Mouse (Mus musculus) ovary, postnatal 14 days (tissue): ENCODE measurements at regions not wholly inside any gene's neighbourhood (a gene's known extent, or its start where the extent isn't known, plus 50 kb on each side); places are given as distances from the start of the nearest gene placed in this dataset.

ENCODE experiments used
- DNase-seq: peaks from one replicate; pipeline ENCODE4 v3.0.0; 2022; ENCODE audit warnings: low spot score

DNA sequence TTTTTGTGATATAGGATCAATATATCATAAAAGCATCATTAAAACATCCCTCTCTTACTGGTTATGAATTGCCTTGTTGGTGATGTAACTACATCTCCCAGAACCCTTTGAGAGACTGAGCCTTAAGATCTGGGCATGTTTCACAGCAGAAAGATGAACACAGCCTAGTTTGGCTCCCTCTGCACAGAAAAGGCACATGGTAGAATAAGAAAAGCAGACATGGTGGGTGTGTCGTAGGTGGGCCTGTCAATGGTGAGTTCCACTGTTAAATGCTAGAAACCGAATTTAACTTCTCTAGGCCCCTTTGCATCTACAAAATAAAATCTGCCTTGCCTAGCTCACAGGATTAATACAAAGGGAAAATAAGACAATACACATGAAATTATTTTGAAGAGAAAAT, 343.3 kb upstream of the Smarca2 start:
- DNase-seq: no peak

DNA sequence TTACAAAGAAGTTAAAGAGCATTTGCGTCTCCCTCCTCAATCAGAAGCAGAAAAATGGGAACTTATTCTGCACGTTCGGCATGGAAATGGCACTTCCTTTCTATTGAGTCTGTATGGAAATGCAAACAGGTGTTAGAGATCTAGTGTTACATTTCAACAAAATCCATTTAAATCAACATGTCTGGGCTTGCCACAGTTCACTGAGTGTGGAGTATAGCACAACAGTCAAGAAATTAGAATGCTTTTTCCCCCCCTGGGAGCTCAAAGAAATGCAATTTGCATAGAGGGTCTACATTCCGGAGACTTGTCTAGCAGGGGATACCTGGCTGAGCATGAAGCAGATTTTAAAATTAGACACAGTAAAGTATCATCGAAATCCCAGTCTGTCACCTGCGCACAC, 308.5 kb upstream of the Smarca2 start:
- DNase-seq: no peak

DNA sequence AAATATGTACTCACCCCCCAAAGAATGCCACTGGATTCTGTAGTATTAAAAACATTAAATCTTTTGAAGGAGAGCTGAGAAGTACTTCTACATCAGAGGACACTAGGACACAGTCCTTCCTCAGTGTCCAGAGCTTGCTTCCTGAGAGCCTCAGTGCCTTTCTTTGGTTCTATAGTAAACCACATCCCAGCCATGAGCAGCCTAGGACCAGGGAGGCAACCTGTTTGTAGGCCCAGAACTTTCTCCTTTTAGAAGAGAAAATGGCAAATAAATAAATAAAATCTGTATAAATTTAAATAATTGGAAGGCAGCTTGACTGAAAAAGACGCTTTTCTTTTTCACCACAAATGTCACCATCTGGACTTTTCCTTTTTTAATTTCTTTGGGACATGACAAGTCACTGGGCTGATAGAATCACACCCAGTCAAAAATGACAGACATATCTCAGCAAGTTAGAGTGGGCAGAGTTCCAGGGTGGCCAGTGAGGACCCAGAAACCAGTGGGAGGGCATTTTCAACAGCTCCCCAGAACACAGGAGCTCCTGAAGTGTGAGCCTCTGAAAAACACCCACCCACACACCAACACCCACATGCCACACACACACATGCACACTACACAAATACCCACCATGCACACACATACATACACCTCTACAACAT, 296.2 kb upstream of the Smarca2 start:
- no peak for DNase-seq

DNA sequence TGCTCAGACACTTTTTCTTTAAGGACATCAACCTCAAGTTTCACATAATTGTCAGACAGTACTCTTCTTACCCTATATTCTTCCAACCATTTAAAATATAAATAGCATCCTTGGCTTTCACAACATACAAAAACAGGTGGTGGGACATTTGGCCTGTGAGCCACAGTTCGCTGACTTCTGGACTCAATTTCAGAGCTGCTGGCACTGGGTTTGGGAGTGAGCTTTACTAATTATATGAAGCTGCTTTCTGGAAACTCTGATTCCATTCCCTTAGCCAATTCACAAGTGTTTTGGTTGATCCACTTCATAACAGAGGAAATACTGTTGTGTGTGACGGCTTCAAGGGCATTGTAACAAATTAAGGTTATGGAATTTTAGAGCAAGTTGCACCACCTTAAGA, 285.9 kb upstream of the Smarca2 start:
- no peak for DNase-seq

DNA sequence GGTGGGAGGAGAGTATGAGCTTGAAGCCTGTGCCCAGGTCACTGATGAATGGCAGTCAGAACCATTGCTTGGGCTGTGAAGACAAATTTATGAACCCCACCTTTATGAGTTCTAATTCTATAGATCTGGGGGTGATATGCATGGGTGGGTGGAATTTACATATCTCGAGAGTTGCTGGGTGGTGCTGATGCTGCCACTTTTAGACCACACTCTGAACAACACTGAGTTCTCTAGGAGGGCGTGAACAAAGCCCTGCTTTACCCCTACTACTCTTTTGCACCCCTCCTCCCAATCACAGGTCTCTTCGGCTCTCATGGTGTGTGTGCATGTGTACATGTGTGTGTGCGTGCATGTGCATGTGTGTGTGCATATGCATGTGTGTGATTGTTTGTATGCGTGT, 281.2 kb upstream of the Smarca2 start:
- no peak for DNase-seq

DNA sequence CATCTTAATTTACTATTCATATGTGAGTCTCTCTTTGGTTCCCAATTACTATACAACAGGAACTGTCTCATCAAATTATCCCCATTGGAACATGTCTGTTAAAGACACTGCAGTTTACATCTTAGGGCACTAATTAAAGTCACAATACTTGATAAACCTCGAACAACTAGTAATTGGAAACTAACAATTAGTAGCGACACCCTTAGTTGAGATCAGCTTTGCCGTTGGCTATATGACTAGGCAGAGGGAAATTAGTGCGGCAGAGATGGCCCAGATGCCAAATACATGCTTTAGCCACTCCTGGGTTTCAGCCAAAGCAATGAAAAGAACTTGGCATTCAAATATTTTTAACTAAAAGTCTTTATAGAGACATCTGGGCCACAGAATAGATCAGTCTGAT, 265.7 kb upstream of the Smarca2 start:
- no peak for DNase-seq

DNA sequence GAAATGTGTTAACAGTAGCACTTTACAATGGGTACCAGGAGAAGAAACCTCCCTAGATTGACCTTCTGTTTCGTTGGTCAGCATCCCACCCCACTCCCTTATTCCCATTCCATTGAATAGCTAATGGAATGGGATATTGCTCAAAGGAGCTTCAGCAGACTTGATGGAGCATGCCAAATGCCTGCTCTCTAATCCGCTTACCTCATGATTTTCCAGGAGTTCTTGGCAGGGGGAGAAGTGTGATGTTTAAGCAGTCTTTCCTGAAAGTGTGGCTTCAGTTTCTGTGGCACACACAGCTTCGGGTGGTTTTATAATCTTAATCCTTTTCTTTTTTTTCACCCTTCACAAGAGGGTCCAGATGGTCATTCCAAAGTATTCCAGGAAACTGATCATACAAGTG, 264.7 kb upstream of the Smarca2 start:
- DNase-seq: no peak

DNA sequence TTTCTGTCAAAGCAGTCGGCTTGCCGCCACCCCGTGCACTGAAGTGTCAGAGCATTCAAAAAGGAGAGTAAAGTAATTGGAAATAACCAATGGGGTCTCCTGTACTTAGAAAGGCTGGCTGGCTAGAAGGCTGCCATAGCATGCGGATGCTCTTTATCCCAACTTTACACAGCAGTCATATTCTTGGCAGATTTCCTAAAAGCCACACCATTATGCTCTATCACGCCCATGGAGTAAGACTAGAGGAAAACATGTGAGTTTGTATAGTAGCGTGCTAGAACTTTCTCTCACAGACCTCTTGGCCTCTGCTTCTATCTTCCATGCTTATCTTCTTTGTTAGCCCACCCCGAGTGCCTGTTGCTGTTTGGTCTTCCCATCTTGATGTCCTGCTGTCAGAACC, 249.8 kb upstream of the Smarca2 start:
- no peak for DNase-seq

DNA sequence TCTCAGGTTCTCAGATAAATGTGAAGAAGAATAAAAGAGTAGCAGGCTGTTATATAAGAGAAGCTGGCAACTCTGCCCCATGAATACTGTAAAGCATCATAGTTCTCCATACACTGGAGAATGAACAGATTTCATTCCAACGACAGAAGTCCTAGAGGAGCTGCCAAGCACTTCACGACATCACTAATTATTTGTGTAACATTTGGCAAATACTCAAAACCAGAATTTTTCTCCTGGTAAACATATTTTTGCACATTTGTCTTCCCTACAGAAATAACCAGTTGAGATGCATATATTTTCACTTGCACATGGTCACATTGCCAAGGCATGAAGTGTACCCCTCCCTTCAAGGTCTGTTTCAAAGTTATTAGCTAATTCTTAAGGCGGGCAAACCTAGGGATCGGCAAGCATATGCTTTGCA, 220.9 kb upstream of the Smarca2 start:
- DNase-seq: no peak

DNA sequence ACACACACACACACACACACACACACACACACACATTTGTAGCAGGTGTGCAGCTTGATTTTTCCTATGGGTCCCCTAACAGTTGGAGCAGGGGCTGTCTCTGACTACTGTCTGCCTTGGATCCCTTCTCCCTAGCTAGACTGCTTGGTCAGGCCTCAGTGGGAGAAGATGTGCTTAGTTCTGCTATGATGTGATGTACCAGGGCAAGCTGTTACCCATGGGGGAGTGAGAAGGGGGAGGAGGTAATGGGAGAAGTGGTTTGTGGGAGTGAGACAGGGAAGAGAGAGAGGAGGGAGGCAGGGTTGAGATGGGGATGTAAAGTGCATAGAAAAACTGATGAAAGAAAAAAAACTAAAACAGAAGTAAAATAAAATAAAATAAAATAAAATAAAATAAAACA, 218.8 kb upstream of the Smarca2 start:
- no peak for DNase-seq

DNA sequence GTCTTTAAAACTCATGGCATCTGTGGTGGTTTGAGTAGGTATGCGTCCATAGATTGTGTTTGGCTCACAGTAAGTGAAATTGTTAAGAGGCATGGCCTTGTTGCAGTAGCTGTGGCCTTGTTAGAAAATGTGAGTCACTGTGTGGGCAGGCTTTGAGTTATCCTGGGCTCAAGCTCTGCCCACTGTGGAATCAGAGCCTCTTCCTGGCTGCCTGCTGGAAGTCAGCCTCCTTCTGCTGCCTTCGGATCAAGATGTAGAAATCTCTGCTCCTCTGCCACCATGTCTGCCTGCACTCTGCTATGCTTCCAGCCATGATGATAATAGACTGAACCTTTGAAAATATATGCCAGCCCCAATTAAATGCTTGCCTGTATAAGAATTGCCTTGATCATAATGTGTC, 192.2 kb upstream of the Smarca2 start:
- DNase-seq: no peak

DNA sequence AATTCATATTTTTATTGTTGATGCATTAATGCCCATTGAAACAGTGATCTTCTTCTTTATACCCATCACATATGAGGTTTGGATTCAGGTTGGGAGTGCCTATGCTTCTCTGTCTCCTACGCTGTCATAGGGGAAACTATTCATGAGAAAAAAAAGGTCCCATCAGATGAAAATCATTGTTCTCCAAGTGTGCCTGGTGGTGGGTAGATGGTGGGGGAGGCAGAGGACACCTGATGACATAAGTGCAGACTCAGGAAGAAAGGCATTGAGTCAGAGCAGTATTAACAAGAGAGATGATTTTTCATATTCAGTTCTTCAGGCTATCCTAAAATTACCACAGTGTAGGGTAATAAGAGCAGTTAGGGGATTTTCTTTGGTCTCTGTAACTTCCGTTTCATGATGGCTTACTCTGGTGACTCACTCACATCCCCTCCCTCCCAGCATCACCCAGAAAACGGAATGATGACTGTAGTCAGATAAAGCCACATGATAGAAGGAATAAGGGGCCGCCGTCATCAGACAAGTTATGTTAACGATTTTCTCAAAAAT, 190.3 kb upstream of the Smarca2 start:
- DNase-seq: no peak

DNA sequence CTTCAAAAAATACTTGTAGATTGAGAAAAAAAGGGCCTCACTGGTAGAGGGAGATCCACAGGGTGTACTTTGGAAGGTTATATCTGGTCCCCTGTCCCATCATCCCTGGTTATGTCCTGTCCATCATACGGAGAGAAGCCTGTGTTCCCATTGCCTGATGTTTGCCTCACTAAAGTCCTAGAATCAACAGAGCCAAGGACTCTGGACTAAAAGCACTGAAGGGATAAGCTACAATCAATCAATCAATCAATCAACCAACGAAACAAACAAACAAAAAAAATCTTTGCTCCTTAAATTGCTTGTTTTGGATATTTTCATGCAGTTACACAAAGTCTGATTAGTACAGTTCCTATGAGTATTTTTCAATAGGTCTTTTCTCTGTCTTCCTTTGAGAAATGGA, 185.1 kb upstream of the Smarca2 start:
- DNase-seq: no peak

DNA sequence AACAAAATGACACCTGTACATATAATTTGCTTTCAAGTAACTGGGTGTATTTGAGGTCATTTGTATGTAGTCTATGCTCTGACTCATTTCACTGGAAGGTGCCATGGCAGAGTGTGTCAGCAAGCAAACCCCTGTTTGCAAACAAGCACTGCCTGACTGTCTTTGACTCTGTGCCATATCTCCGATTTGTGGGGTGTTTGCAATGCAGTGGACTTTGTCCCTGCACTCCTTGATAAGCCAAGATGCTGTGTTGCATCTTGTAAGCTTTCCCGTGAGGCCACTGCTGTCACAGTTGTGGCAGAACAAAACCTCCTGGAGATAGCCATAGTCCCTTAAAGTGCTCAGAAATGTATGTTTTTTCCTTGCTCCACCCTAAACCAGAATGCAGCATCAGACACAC, 165.7 kb upstream of the Smarca2 start:
- no peak for DNase-seq

DNA sequence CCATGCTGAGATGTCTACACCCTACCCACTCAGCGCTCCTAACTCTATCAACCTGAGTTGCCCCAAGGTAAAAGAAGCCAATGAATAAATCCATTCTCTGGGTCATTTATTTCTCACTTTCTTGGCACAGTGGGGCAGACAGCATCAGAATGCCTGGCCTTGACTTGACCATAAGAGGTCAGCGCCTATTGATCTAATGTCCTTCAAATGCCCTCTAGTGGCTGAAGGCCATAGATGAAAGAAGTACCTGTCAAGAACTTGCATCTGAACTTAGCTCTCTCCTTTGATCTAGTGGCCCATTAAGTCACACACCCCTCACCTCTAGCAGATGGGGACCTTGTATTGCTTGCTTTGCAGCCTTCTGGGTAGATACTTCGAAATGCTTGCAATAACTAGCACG, 159.5 kb upstream of the Smarca2 start:
- DNase-seq: no peak

DNA sequence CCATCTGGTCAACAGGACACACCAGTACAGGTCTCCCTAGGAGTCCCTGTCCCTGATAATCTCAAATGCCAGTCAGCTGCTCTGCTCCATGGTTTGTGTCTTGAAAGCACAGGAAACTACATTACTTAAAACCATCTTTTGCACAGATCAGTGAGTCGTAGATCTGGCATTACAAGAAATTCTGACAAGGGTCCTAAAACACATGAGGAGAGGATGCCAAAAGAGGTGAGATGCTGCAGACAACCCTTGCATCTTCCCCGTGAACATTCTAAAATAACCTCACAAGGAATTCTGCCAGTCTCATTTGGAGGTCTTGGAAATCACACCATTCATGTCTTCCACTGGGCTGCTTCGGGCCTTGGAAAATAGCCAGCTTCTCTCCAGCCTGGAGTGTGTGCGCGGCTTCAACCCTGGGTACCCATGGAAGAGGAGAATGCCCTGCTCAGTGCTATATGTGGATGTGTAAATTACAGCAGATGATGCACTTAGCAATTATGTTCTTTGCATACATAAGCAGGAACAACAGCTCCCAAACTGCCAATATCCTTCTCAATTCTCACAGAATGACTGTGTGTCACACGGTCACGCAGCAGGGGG, 157.3 kb upstream of the Smarca2 start:
- DNase-seq: no peak

DNA sequence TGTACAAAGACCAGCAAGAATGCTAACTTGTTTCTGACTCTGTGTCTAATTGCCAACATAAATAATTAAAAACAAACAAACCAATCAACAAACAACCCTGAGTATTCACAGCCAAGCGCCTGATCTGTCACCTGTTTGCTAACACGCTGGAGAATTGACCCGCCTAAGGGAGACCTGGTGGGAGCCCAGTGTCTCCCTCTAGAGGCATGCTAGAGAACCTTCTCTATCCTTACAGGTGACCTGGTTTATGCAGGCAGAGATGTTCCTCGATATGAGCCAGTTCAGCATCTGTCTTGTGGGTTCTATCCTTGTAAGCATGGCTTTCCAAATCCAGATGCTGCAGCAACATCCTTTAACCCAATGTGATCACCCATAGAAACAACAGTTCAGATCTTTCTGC, 143.1 kb upstream of the Smarca2 start:
- no peak for DNase-seq

DNA sequence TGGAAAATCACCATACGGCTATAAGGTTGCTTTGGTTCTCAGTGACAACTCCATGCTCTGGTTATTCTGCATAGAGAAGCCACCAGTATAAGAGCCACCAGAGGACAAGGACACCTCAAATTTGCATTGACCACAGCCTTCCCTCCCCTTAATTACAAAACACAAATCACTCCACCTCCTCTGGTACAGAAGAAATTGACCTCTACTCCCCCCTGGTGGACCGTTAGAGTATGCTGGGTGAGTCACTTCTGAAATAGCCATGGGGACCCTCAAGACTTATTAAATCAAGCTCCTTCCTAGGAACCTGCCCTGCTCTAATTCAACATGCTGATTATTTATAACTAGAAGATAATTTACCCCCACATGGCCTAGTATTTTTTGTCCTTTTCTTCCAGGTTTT, 139.6 kb upstream of the Smarca2 start:
- DNase-seq: no peak

DNA sequence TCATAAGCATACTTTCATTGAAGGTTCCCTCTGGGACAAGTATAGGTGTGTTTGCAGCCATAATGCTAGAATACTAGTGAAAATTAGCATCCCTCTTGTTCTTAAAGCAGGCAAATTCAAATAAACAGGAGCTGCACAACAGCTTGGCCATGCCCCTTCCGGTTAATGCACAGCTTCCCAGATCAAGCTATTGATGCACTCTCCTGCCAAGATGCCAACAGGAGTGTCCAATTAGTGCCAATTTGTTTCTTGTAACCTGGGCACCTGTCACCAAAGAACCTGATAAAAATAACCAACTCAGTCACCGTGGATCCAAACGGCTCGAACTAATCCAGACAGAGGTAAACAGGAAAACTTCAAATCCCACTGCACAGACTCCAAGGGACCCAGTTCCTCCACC, 138.6 kb upstream of the Smarca2 start:
- no peak for DNase-seq

DNA sequence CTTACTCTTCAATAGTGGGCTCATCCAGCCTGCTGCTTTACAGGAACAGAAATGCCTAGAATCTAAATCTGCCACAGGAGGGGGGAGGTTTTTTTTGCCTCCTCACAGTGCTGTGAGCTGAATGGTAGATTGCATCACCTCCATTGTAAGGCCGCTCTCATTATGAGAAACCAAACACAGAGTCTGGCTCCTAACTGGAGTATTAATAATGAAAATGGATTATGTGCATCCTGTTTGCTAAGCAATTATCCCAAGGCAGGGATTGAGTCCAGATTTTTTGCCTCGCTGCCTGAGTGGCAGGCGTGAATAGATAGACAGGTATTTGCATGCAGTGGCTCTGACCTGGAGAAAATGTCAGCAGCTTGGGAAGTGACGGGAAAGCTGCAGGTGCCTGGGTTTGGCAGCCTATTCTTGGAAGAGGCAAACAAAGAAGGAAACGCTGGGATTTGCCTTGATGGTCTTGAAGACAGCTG, 137.6 kb upstream of the Smarca2 start:
- no peak for DNase-seq

DNA sequence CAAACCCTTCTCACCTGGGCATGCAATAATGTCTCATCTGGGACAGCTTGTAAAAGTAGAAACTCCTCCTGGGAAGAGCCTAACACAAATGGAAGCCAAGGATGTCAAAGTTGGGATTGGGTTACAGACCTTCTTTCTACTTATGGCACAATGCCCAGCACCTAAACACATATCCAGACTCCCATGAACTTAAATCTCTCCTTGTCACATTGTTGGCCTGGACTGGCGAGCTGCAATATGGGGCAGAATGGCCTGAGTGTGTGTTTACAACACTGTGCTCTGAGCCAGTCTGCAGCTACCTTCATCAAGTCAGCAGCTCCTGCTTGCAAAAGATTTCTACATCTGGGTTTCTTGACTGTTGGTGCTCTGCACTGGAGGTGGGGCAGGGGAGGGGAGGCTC, 132.2 kb upstream of the Smarca2 start:
- DNase-seq: no peak

DNA sequence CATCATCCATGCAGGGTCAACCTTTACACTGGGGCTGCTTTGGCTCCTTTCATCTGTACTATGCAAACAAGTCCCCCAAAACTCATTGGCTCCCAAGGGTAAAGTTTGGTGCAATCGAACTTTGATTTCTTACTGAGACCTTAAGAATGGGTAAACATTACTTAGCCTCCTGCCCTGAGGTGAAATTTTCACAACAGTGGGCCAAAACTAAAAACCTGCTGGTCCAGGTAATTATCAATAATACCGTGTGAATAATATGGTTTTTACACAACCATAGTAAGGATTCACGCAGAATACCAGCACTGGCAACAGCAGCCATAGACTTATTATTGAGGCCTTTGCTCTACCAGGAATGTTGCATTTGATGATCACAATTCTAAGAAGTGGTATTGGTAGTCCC, 131.6 kb upstream of the Smarca2 start:
- DNase-seq: no peak

DNA sequence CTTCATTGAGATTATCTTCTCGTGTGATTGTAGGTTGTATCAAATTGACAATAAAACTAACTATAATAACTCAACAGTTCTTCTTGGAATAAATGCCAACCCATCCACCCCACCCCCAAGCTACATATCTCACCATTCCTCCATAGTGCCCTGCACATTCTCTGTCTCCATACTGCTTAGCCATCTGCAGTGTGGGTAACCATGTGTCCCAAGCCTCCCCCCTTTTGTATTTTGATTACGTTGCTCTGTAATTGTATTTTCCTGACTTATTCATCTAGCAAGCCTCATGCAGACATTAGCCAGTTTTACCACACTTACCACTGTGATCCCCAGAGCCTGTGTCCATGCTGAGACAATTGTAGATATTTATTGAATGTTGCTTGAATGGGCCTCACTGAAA, 129.7 kb upstream of the Smarca2 start:
- no peak for DNase-seq

DNA sequence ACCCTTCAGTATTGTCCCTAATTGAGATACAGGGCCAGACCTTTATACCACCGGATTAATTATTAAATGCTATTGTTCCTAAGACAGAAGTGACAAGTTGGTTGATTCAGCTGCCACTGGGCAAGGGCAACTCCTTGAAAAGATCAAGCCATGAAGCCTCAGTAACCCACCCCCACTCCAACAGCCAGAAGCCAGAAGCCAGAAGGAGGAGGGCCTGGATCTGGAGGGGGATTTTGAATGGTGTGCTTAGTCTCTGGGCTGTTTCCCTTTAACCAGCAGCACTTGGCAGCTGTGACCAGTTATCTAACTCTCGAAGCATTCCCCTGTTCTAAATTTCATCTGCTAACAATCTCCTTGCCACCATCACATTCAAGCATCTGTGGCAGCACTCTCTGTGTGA, 129.1 kb upstream of the Smarca2 start:
- no peak for DNase-seq
